Mouse (Mus musculus) cerebellum, postnatal 10 days (tissue): ENCODE measurements around the gene Gm49337.
A peak's percentile ranks its signal among the peaks of the same experiment; 100 is the strongest.

Source experiments
- DNase-seq, 2 experiments: peaks; one replicate each; pipeline ENCODE4 v3.0.0; 2021; ENCODE audit warnings: mixed read lengths in 2 of 2

Gene Gm49337

GRCm38 (mm10) chr4:116173072-116173471 is at the start of gene Gm49337, which contains the start of gene 1700042G07Rik:
Gm49337 (plus strand) TSS chr4:116173384.
1700042G07Rik (plus strand) TSS chr4:116173372.
- no peak for DNase-seq

DNA sequence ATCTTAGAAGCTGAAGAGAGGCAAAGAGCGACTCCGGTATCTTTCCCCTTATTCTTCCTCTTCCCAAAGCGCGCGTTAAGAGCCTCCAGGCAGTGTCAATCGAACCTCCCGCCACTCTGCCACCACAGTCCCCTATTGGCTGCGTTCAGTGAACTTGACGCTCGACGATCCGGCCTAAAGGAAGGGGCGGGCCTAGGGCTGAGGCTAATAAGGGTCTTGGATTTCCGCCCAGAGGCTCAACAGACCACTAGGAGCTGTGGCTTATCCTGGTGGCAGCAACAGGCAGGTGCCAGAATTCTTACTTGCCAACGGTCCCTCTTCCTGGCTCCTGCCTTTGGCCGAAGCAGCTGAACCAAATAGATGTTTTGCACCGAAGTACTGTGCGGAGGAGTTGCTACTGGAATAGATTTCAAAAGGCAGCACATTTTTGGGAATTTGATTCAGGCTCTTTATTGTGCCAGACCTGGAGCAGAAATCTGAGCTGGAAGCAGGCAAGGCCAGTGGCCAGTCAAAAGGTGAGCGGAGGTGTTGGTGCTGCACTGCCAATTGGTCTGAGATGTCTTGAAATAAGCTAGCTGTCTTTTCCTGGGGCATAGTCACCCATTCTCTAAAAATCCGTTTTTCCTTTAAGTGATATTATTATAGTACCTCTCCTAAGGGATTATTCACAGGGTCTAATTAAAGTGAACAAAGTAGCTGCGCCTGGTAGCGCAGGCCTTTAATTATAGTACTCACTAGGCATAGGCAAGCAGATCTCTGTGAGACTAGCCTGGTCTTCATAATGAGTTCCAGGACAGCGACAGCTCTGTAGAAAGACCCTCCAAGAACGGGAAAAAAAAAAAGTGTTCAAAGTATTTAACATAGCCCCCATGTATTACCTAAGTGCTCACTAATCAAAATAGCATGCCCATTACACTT is 49.3 kb upstream of the Gm49337 start, which contains the start of the genes Rad54l and Pomgnt1:
TSS of gene Rad54l (minus strand) at position 89 of the 918 bp plus-strand sequence.
TSS of gene Pomgnt1 (plus strand) at position 239 of the 918 bp plus-strand sequence.
- peak; percentile 93 to 95 for DNase-seq

- DNase-seq, result no peak
These were observed 47.3 kb upstream of the Gm49337 start for GRCm38 (mm10) chr4:116125803-116126386.

DNA sequence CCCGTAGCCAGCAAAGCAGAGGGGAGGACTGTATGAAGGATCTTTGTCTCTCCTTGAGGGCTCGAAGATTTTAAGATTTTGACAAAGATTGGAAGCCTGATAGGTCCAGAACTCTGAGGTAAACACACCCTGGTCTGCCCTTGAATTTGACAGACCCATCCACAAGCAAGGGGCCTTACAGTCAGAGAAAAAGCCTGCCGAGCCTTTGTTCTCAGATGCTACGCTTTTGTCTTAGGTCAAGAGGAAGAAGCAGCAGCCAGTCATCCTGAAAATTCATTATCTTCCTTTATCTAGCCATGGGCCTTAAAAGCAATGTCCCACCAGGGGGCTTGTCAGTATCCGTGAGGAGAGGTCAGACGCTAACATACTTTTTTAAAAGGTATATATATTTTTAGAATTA is 45.2 kb upstream of the Gm49337 start:
- DNase-seq, result no peak

GRCm38 (mm10) chr4:116133126-116133525 is 40.1 kb upstream of the Gm49337 start:
- no peak for DNase-seq

DNA sequence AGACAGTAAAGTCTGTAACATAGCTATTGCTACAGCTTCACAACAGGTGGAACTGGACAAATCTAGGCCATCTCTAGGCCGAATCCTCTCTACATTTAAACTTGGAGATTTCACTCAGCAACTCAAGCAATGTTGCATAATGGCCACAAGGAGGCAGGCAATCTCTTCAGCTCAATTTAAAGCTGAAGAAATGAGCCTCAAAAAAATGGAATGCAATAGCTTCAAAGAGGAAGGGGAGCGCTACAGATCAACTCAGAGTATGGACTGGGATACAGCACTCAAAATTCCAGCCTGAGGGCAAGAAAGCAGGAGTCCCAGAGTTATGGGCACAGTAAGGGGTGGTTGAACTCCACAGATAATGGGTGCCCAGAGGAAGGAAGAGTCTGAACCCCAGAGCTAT is 38.2 kb upstream of the Gm49337 start:
- peak in 1 of 2 experiments; percentile 59 for DNase-seq

GRCm38 (mm10) chr4:116137421-116137996 is 35.7 kb upstream of the Gm49337 start:
- DNase-seq, result no peak

- DNase-seq, result no peak
These were observed 32.2 kb upstream of the Gm49337 start for GRCm38 (mm10) chr4:116140801-116141574.

DNA sequence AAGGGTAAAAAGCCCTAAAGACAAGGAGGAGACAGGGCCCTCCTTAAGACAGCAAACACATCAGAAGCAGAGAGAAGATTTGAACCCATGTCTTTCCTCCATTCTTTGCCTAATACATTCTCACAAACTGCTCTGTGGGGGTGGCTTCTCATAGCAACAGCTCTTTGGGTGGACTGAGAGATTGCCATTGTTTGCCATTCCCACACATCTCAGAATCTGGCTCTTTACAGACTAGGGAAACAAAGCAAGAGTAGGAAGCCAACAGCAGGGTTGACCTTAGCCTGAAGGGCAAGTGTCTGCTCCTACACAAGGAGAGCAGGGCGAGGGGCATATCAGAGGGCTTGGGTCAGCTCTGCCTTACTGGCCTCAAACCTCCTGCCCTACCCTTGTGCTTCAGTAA is 31.4 kb upstream of the Gm49337 start:
- DNase-seq, result no peak

- DNase-seq, result no peak
These were observed 30.9 kb upstream of the Gm49337 start for GRCm38 (mm10) chr4:116142269-116142668.

GRCm38 (mm10) chr4:116143317-116143811 is 29.8 kb upstream of the Gm49337 start:
- peak; percentile 95 to 96 for DNase-seq

DNA sequence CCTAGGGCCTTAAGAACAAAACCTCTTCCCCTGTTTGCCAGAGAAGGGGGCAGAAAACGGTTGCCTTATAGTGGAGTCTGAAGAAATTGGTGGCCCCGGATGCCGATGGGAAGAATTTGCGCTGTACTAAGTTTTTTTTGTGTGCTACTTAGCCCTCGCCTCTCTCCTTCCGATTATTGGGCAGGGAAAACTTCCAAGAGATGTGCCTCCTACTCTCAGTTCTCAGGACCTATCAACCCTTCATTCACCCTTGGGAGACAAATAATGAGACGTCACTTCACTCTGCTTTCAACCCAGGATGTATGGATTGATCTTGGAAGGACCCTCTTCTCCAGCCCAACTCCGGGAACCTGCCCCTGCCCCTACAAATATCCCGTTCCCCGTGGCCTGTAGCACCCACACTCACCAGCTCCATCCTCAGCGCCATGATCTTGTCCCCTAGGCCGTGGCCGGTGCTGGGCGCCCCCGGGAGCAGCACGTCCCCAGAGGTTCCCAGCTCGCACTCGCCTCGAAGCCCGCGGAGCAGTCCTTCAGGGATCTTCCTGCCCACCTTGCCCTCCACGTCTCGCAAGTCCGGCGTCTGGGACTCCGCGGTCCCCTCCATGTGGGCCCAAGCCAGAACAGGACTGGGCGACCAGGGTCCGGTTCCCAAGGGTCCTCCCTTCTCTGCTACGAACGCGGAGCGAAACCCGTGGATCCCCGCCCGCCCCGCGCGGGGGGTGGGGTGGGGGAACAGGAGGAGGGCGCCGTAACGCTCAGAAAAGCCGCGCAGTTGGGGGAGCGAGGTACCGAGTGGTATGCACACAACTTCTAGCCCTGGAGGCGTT is 29.1 kb upstream of the Gm49337 start:
- DNase-seq, result peak; percentile 86 to 88

GRCm38 (mm10) chr4:116149812-116150155 is 23.4 kb upstream of the Gm49337 start:
- no peak for DNase-seq

DNA sequence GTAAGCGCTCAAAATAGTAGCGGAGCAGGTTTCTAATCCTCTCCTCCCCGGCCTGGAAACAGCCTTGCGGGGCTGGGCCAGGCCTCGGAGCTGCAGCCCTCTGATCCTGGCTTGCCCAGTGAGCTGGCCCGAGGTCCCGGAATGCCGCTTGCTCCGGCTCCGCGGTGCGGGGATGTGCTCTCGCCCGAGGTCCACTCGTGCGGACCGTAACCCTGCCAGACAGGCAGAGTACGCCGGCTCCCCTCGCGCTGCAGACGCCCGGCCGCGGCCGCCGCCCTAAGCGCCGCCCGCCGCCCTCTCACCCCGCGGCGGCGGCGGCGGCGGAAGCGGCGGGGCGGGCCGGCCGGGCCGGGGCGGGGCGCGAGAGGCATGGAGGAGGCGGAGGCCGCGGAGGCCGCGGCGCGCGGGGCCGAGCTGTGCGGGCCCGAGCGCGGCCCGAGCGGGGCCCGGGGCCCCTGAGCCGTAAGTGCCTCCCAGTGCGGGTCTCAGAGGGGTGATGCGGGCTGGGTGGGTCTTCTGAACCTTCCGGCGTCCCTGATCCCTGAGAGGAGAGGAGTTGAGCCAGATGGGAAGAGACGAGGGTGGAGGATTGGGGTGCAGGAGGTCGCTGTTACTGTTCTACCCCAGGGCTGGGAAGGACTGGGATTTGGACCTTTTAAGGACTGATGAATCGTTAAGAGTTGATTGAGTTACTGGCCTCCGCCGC is 22.9 kb upstream of the Gm49337 start:
- DNase-seq, result peak; percentile 83 to 86

DNA sequence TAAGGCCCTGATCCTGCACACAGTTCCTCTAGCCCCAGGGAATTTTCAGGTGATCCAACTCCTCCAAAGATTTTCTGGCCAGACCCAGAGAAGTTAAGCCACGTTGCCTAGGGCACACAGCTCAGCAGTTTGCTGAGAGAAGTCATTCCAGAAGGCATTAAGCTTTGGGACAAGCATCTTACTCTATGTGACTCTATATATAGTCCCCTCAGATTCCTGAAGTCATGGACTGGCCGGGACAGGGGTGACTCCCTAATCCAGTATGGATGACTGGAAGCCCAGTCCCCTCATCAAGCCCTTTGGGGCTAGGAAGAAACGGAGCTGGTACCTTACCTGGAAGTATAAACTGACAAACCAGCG is 22.3 kb upstream of the Gm49337 start:
- DNase-seq, result no peak

- DNase-seq, result no peak
These were observed 21.9 kb upstream of the Gm49337 start, which contains the start of gene Lurap1 for GRCm38 (mm10) chr4:116151238-116151637. Lurap1 (minus strand) TSS chr4:116151338.

GRCm38 (mm10) chr4:116152702-116153101 is 20.5 kb upstream of the Gm49337 start:
- DNase-seq, result no peak

- DNase-seq, result no peak
These were observed 15.3 kb upstream of the Gm49337 start for GRCm38 (mm10) chr4:116157882-116158281.

- peak; percentile 75 to 79 for DNase-seq
These were observed 13.3 kb upstream of the Gm49337 start for GRCm38 (mm10) chr4:116159912-116160311.

- DNase-seq, result peak in 1 of 2 experiments; percentile 40
These were observed 12.4 kb upstream of the Gm49337 start for GRCm38 (mm10) chr4:116160769-116161168.

DNA sequence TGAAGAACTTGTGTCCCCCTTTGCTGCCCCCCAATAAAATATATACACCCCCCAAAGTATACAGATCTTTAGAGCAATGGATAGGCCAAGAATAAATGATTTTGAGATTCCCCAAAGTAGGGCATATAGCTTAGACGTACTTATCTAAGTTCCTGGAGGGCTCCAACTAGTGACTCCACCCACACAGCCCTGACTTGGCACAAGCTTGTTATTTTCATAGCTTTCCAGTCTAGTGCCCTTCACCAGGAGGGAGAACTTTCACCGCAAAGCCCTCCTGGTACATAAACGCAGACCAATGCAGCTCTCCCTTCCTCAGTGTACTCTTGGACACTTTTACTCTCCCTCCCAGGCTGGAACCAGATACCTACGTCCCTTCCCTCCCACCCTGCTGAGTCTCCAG is 11.0 kb upstream of the Gm49337 start:
- DNase-seq, result no peak
